Mouse (Mus musculus) CH12.LX (cell line): ENCODE measurements around the gene Rsad1. TPM values are rescaled to one million over a fixed set of nuclear protein-coding genes. Genes with fewer than 3 reads are reported as not detected.
A peak's percentile ranks its signal among the peaks of the same experiment; 100 is the strongest.

Experiments
- DNase-seq: peaks from one replicate; pipeline ENCODE4 v3.0.0-alpha.2; 2013; ENCODE audit errors: extremely low read depth
- H3K27ac ChIP-seq: 2 replicates; pipeline ENCODE4 v1.5.1; 2012; ENCODE audit warnings: low read depth, mild to moderate bottlenecking, control low read depth, moderate library complexity; ENCODE audit not compliant: insufficient read depth
- H3K27me3 ChIP-seq: replicated peaks from 2 replicates; pipeline ENCODE3; 2012; ENCODE audit warnings: inconsistent platforms
- H3K36me3 ChIP-seq, 2 experiments: replicated peaks in 1 of 2; 2 replicates each; pipeline versions ENCODE3 to v1.6.1; 2012; ENCODE audit warnings: inconsistent platforms in 1 of 2, low read length in 1 of 2, mild to moderate bottlenecking in 1 of 2, mixed read lengths in 1 of 2, moderate library complexity in 1 of 2; ENCODE audit not compliant: control insufficient read depth in 1 of 2, insufficient read depth in 1 of 2
- H3K4me1 ChIP-seq, 2 experiments: 2 replicates each; pipeline ENCODE4 v1.6.1; 2012; ENCODE audit warnings: inconsistent platforms in 1 of 2, moderate library complexity in 1 of 2; ENCODE audit not compliant: insufficient read depth in 2 of 2, control insufficient read depth in 1 of 2
- H3K4me2 ChIP-seq: 2 replicates; pipeline ENCODE4 v1.6.1; 2012; ENCODE audit warnings: low read depth, mild to moderate bottlenecking, control low read depth; ENCODE audit not compliant: poor library complexity, insufficient read depth, severe bottlenecking
- H3K4me3 ChIP-seq, 3 experiments: fragments of 150-350 bp in 1 of 3; sonication (generic) in 1 of 3; replicated peaks in 1 of 3; 2 replicates each; pipeline versions ENCODE3 to v1.5.1; 2011 to 2012; ENCODE audit warnings: low read depth in 2 of 3, low read length in 2 of 3, mild to moderate bottlenecking in 2 of 3, moderate library complexity in 2 of 3, control low read depth in 1 of 3, improper control_type of control experiment in 1 of 3, inconsistent platforms in 1 of 3, mixed read lengths in 1 of 3; ENCODE audit not compliant: poor library complexity in 1 of 3
- H3K79me2 ChIP-seq: replicated peaks from 2 replicates; pipeline ENCODE4 v1.6.1; 2012; ENCODE audit warnings: mild to moderate bottlenecking, moderate library complexity; ENCODE audit not compliant: control insufficient read depth, poor library complexity, insufficient read depth, severe bottlenecking; ENCODE audit errors: extremely low read depth
- H3K9ac ChIP-seq: 2 replicates; pipeline ENCODE4 v1.6.1; 2012; ENCODE audit warnings: low read depth, mild to moderate bottlenecking, control low read depth, moderate library complexity; ENCODE audit not compliant: insufficient read depth
- H3K9me3 ChIP-seq: replicated peaks from 2 replicates; pipeline ENCODE3; 2012; ENCODE audit warnings: low read length, inconsistent platforms, mixed read lengths
- BHLHE40 ChIP-seq: IDR thresholded peaks from 2 replicates; pipeline ENCODE4 v1.6.1; 2011; ENCODE audit warnings: mild to moderate bottlenecking, low read depth, low read length, improper control_type of control experiment
- CHD1 ChIP-seq: IDR thresholded peaks from 2 replicates; pipeline ENCODE4 v1.6.1; 2012; ENCODE audit warnings: low read depth, low read length, improper control_type of control experiment, inconsistent platforms
- CHD2 ChIP-seq: IDR thresholded peaks from 2 replicates; pipeline ENCODE4 v1.6.1; 2011; ENCODE audit warnings: low read length, improper control_type of control experiment
- E2F4 ChIP-seq: IDR thresholded peaks from 2 replicates; pipeline ENCODE4 v1.6.1; 2011; ENCODE audit warnings: low read depth, low read length, improper control_type of control experiment; ENCODE audit not compliant: insufficient replicate concordance
- ELF1 ChIP-seq: IDR thresholded peaks from 2 replicates; pipeline ENCODE4 v1.6.1; 2014; ENCODE audit warnings: low read depth, mild to moderate bottlenecking, inconsistent platforms, low read length, improper control_type of control experiment
- EP300 ChIP-seq: IDR thresholded peaks from 2 replicates; pipeline ENCODE4 v1.6.1; 2011; ENCODE audit warnings: low read length, improper control_type of control experiment
- ETS1 ChIP-seq: conservative IDR thresholded peaks from 2 replicates; pipeline ENCODE4 v1.6.1; 2012; ENCODE audit warnings: low read depth, mild to moderate bottlenecking, inconsistent platforms, low read length, improper control_type of control experiment, moderate library complexity
- GABPA ChIP-seq: IDR thresholded peaks from 2 replicates; pipeline ENCODE4 v1.6.1; 2012; ENCODE audit warnings: low read depth, low read length, improper control_type of control experiment, inconsistent platforms; ENCODE audit not compliant: insufficient replicate concordance
- HCFC1 ChIP-seq: IDR thresholded peaks from 2 replicates; pipeline ENCODE4 v1.6.1; 2012; ENCODE audit warnings: low read depth, mild to moderate bottlenecking, inconsistent platforms, low read length, improper control_type of control experiment
- IRF4 ChIP-seq: IDR thresholded peaks from 2 replicates; pipeline ENCODE4 v1.6.1; 2014; ENCODE audit warnings: low read depth, mild to moderate bottlenecking, inconsistent platforms, low read length, improper control_type of control experiment
- JUND ChIP-seq: conservative IDR thresholded peaks from 2 replicates; pipeline ENCODE4 v1.6.1; 2011; ENCODE audit warnings: low read depth, low read length, improper control_type of control experiment
- KAT2A ChIP-seq: IDR thresholded peaks from 2 replicates; pipeline ENCODE4 v1.6.1; 2012; ENCODE audit warnings: low read length, improper control_type of control experiment, inconsistent platforms; ENCODE audit not compliant: insufficient replicate concordance
- MAZ ChIP-seq: IDR thresholded peaks from 2 replicates; pipeline ENCODE4 v1.6.1; 2012; ENCODE audit warnings: low read depth, mild to moderate bottlenecking, inconsistent platforms, low read length, improper control_type of control experiment, moderate library complexity
- MEF2A ChIP-seq: IDR thresholded peaks from 2 replicates; pipeline ENCODE4 v1.6.1; 2014; ENCODE audit warnings: low read depth, mild to moderate bottlenecking, inconsistent platforms, low read length, improper control_type of control experiment, borderline replicate concordance
- MXI1 ChIP-seq: IDR thresholded peaks from 2 replicates; pipeline ENCODE4 v1.6.1; 2011; ENCODE audit warnings: mild to moderate bottlenecking, low read depth, low read length, improper control_type of control experiment
- MYC ChIP-seq: IDR thresholded peaks from 2 replicates; pipeline ENCODE4 v1.6.1; 2011; ENCODE audit warnings: low read depth, mild to moderate bottlenecking, improper control_type of control experiment, low read length
- NELFE ChIP-seq: IDR thresholded peaks from 2 replicates; pipeline ENCODE4 v1.6.1; 2011; ENCODE audit warnings: low read depth, low read length, improper control_type of control experiment
- NRF1 ChIP-seq: IDR thresholded peaks from 2 replicates; pipeline ENCODE4 v1.6.1; 2014; ENCODE audit warnings: low read depth, mild to moderate bottlenecking, inconsistent platforms, low read length, improper control_type of control experiment, moderate library complexity
- POLR2A ChIP-seq: IDR thresholded peaks from 2 replicates; pipeline ENCODE4 v1.6.1; 2011; ENCODE audit warnings: low read depth, mild to moderate bottlenecking, improper control_type of control experiment, low read length
- POLR2AphosphoS2 ChIP-seq: IDR thresholded peaks from 2 replicates; pipeline ENCODE4 v1.6.1; 2011; ENCODE audit warnings: low read depth, low read length, improper control_type of control experiment
- RCOR1 ChIP-seq: conservative IDR thresholded peaks from 2 replicates; pipeline ENCODE4 v1.6.1; 2012; ENCODE audit warnings: low read depth, mild to moderate bottlenecking, inconsistent platforms, low read length, improper control_type of control experiment
- SIN3A ChIP-seq: IDR thresholded peaks from 2 replicates; pipeline ENCODE4 v1.6.1; 2012; ENCODE audit warnings: low read length, improper control_type of control experiment, inconsistent platforms
- SMC3 ChIP-seq: IDR thresholded peaks from 2 replicates; pipeline ENCODE4 v1.6.1; 2011; ENCODE audit warnings: low read depth, low read length, improper control_type of control experiment
- UBTF ChIP-seq: IDR thresholded peaks from 2 replicates; pipeline ENCODE4 v1.6.1; 2012; ENCODE audit warnings: low read depth, mild to moderate bottlenecking, inconsistent platforms, low read length, improper control_type of control experiment, moderate library complexity
- USF2 ChIP-seq: conservative IDR thresholded peaks from 2 replicates; pipeline ENCODE4 v1.6.1; 2011; ENCODE audit warnings: low read depth, low read length, improper control_type of control experiment
- ZC3H11A ChIP-seq: IDR thresholded peaks from 2 replicates; pipeline ENCODE4 v1.6.1; 2012; ENCODE audit warnings: low read depth, mild to moderate bottlenecking, inconsistent platforms, low read length, improper control_type of control experiment
- ZKSCAN1 ChIP-seq: IDR thresholded peaks from 2 replicates; pipeline ENCODE4 v1.6.1; 2012; ENCODE audit warnings: low read depth, inconsistent platforms, low read length, improper control_type of control experiment, borderline replicate concordance
- ZNF384 ChIP-seq: IDR thresholded peaks from 2 replicates; pipeline ENCODE4 v1.6.1; 2012; ENCODE audit warnings: low read depth, low read length, improper control_type of control experiment, inconsistent platforms
- dilution Hi-C: fragments of 300-500 bp; cut with MboI; formaldehyde crosslinking; loops from 2 replicates; pipeline ENCODE4 v1.14.3; 2020; ENCODE audit warnings: low sequenced_read_pairs; ENCODE audit not compliant: extremely low pct_unique_long_range_greater_than_20kb, extremely low pct_ligation_motif_present
- in situ Hi-C: fragments of 300-500 bp; cut with MboI; formaldehyde crosslinking; loops from 3 replicates; pipeline ENCODE4 v1.14.3; 2019; ENCODE audit warnings: low sequenced_read_pairs, low pct_ligation_motif_present, low pct_unique_long_range_greater_than_20kb, mixed read lengths
- polyA plus RNA-seq: library from polyadenylated mRNA; unstranded; fragments of >175 nt; gene quantifications from 2 replicates; pipeline ENCODE4 v1.2.1, GENCODE M21; 2012; ENCODE audit warnings: low read depth; ENCODE audit not compliant: insufficient read length
- total RNA-seq, 2 experiments: library from RNA; depleted of rRNA; stranded (reverse); fragments of 300-350 nt in 1 of 2; fragments of >200 nt in 1 of 2; gene quantifications; 2 replicates each; pipeline ENCODE4 v1.2.3; 2012 to 2014

Gene Rsad1
- total and polyA plus RNA-seq, 3 experiments = 7.3 to 9.3 (median 9.2) TPM

DNA sequence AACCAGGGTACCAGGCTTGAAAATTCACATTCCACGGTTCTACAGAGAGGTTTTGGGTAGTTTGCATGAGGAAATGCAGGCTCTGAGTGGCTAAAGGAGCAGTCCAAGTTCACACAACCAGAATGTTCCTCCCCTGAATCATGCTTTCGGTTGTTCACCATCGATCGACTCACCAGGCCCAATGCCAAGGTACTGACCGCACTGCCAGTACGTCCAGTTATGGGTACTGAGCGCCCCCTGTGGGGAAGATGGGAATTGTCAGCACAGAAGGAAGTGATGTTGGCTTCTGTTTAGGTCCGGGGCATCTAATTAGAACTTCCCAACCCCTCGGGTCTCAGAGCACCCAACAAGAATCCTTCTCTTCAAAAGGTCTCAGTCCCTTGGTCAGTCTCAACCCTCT is 5.1 kb downstream of the Rsad1 start (continued):
- TF ChIP-seq JUND (no peak), EP300 (no peak), MEF2A (no peak), ZC3H11A (0 out of 2 replicates have a peak, but pooled peaks have one; percentile 8), SIN3A (no peak), UBTF (no peak), CHD2 (no peak), ELF1 (peak; percentile 67), HCFC1 (no peak), USF2 (no peak), ZNF384 (no peak), CHD1 (no peak), ETS1 (no peak), ZKSCAN1 (no peak), BHLHE40 (no peak), MAZ (no peak), NRF1 (0 out of 2 replicates have a peak, but pooled peaks have one; percentile 9), E2F4 (no peak), POLR2A (no peak), SMC3 (peak; percentile 69)

DNA sequence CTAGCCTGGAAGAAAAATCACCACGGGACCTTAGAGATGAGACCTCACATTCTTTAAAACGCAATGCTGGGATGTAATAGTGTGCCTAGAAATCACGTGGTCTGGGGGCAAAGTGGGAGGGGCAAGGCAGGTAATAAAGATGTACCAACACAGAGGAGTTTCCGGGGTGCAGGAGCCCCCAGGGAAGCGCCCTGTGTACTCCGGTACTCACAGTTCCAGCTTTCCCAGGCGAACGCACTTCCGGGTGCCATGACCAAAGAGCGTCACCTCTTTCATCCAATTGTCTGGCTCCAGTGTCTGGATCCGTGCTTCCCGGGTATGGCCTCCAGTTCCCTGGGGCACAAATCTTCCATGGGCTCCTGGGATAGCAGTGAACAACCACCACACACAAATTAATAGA is 5.7 kb downstream of the Rsad1 start:
- no peaks in the 10 kb centered on the region for H3K79me2 ChIP-seq
- H3K4me3 ChIP-seq = no peak overlapping the region
- peaks cover 2 to 20% of the 10 kb centered on the region in 2 experiments; a peak in 3 of 4 replicates for H3K4me1 ChIP-seq
- no peak overlapping the region for H3K27ac ChIP-seq
- H3K27me3 ChIP-seq = no peaks in the 10 kb centered on the region
- in situ Hi-C loops = no loop called here
- dilution Hi-C loops = no loop called here
- H3K9ac ChIP-seq = no peak overlapping the region
- no peak for DNase-seq
- no peak for TF ChIP-seq UBTF
- no peak for TF ChIP-seq KAT2A
- TF ChIP-seq MAZ = no peak
- no peak for TF ChIP-seq JUND
- TF ChIP-seq POLR2A = no peak
- no peak for TF ChIP-seq NELFE
- no peak for TF ChIP-seq MYC
- TF ChIP-seq CHD2 = no peak
- TF ChIP-seq MXI1 = no peak
- no peak for TF ChIP-seq IRF4
- TF ChIP-seq POLR2AphosphoS2 = no peak
- no peak for TF ChIP-seq ZNF384
- no peak for TF ChIP-seq GABPA
- TF ChIP-seq E2F4 = no peak
- no peak for TF ChIP-seq BHLHE40
- no peak for TF ChIP-seq HCFC1
- no peak for TF ChIP-seq RCOR1
- no peak for TF ChIP-seq ETS1
- no peak overlapping the region for H3K4me2 ChIP-seq
- H3K9me3 ChIP-seq = no peaks in the 10 kb centered on the region
- H3K36me3 ChIP-seq = peaks cover 3 to 52% of the 10 kb centered on the region in 2 experiments
